In the genomic region with DNA sequence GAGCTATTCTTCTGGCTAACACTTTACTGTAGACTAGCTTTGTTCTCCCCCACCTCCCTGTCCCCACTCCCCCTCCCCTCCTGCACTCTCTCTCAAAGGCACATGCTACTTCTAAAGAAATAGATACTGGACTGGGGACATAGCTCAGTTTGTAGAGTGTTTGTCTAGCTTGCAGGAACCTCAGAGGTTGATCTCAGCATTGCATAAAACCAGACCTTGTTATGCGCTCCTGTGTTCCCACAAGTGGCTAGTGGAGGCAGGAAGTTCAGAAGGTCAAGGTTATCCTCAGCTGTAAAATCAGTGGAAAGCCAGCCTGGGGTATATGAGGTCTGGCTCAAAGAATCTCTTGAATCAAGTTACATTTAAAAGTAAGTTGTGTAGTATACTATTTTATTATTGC, we compare ENCODE assay signal across 20 mouse cellular contexts. TPM values are rescaled to one million over a fixed set of nuclear protein-coding genes. Genes with fewer than 3 reads are reported as not detected.
A peak's percentile ranks its signal among the peaks of the same experiment; 100 is the strongest.
DNase-seq lines count a peak whose midpoint lies in the region; ATAC-seq lines count a peak whose summit lies in the region.
"Had no signal": no experiment of that assay in that cellular context is flagged by ENCODE, and none has a peak within 500 bp of the region (broad histone marks: within the 10 kb centered on the region; RNA-seq: fewer than 3 reads in every experiment).

No protein-coding gene starts in this region.

- H3K4me3 ChIP-seq in heart, embryonic 11.5 days (ENCODE audit: low read depth, low read length): no peak overlapping the region
- H3K4me3 ChIP-seq in liver, embryonic 16.5 days (ENCODE audit: low read depth, low read length): no peak overlapping the region
- H3K4me3 ChIP-seq in embryonic facial prominence, embryonic 10.5 days: no peak overlapping the region
- H3K4me3 ChIP-seq: erythroblast, embryonic 14.5 days; liver, embryonic 15.5 days; stomach, embryonic 15.5 days had no signal

- no peaks in the 10 kb centered on the region for H3K9me3 ChIP-seq in heart, embryonic 11.5 days (replicated peaks; ENCODE audit: control insufficient read depth, low read length)
- no peaks in the 10 kb centered on the region for H3K9me3 ChIP-seq in liver, embryonic 16.5 days (replicated peaks; ENCODE audit: control insufficient read depth, low read length)
- H3K9me3 ChIP-seq in embryonic facial prominence, embryonic 10.5 days: no peaks in the 10 kb centered on the region
- H3K9me3 ChIP-seq: G1E; liver, embryonic 15.5 days; stomach, embryonic 15.5 days had no signal

- peak overlapping the region; percentile 3; the same call in 1 of the 2 replicates for H3K27ac ChIP-seq in heart, embryonic 11.5 days (ENCODE audit: low read depth, low read length)
- no peak overlapping the region for H3K27ac ChIP-seq in liver, embryonic 16.5 days (ENCODE audit: low read length)
- H3K27ac ChIP-seq in embryonic facial prominence, embryonic 10.5 days (replicated peaks): peak overlapping the region; percentile 74; the same call in 1 of the 2 replicates
- H3K27ac ChIP-seq: liver, embryonic 15.5 days; stomach, embryonic 15.5 days had no signal

- ATAC-seq in heart, embryonic 11.5 days (replicated peaks; ENCODE audit: insufficient number of reproducible peaks, low FRiP score, low TSS enrichment): no peak
- ATAC-seq in liver, embryonic 16.5 days (ENCODE audit: low read depth): peak; percentile 32; the same call in 1 of the 2 replicates
- ATAC-seq: forebrain, postnatal 0 days; inflammation-experienced regulatory T-cells, adult 6 months had no signal

- peaks cover 7% of the 10 kb centered on the region for H3K4me1 ChIP-seq in heart, embryonic 11.5 days (ENCODE audit: control insufficient read depth, insufficient read depth, low read length)
- peaks cover 3% of the 10 kb centered on the region; the same call in 1 of the 2 replicates for H3K4me1 ChIP-seq in liver, embryonic 16.5 days (ENCODE audit: control insufficient read depth, low read depth, low read length)
- peaks cover 23% of the 10 kb centered on the region for H3K4me1 ChIP-seq in embryonic facial prominence, embryonic 10.5 days
- H3K4me1 ChIP-seq: stomach, embryonic 15.5 days had no signal

- H3K36me3 ChIP-seq in heart, embryonic 11.5 days (ENCODE audit: control insufficient read depth, insufficient read depth, low read length): no peaks in the 10 kb centered on the region
- H3K36me3 ChIP-seq in liver, embryonic 16.5 days (ENCODE audit: control insufficient read depth, insufficient read depth): no peaks in the 10 kb centered on the region
- H3K36me3 ChIP-seq in embryonic facial prominence, embryonic 10.5 days (replicated peaks): no peaks in the 10 kb centered on the region
- H3K36me3 ChIP-seq: liver, embryonic 15.5 days; stomach, embryonic 15.5 days had no signal

- H3K9ac ChIP-seq in heart, embryonic 11.5 days (ENCODE audit: low read depth, low read length): no peak overlapping the region
- H3K9ac ChIP-seq in liver, embryonic 16.5 days (ENCODE audit: low read depth, low read length): no peak overlapping the region
- H3K9ac ChIP-seq: forebrain, postnatal 0 days; liver, embryonic 15.5 days; stomach, embryonic 15.5 days had no signal

- DNase-seq in heart, adult 11 months: no peak
- no peak for DNase-seq in liver
- DNase-seq in ES-CJ7 (ENCODE audit: low read depth, low spot score): peak; percentile 57
- no peak for DNase-seq in embryonic facial prominence, embryonic 10.5 days (ENCODE audit: low spot score)
- DNase-seq in urinary bladder, postnatal 10 days (ENCODE audit: low spot score): no peak
- DNase-seq: adrenal gland, postnatal 14 days; cerebellum, adult 2 months; forebrain, postnatal 0 days; kidney, postnatal 36 days; right cerebral cortex, adult 18-20 months; spleen, adult 18-20 months; thymus, postnatal 25 days had no signal

- no peak overlapping the region for H3K4me2 ChIP-seq in heart, embryonic 11.5 days
- no peak overlapping the region for H3K4me2 ChIP-seq in liver, embryonic 16.5 days (ENCODE audit: low read depth, low read length)
- H3K4me2 ChIP-seq: liver, embryonic 15.5 days; midbrain, embryonic 11.5 days; stomach, embryonic 15.5 days had no signal

- H3K27me3 ChIP-seq in heart, embryonic 11.5 days (ENCODE audit: control insufficient read depth, insufficient read depth, low read length): no peaks in the 10 kb centered on the region
- no peaks in the 10 kb centered on the region for H3K27me3 ChIP-seq in liver, embryonic 16.5 days (ENCODE audit: control insufficient read depth, insufficient read depth, low read depth, low read length)
- H3K27me3 ChIP-seq in embryonic facial prominence, embryonic 10.5 days (replicated peaks; ENCODE audit: low read depth, poor library complexity, severe bottlenecking): no peaks in the 10 kb centered on the region
- H3K27me3 ChIP-seq: liver, embryonic 15.5 days; stomach, embryonic 15.5 days had no signal

- 37% methylated on average over 1 of the region's 1 CpGs for WGBS in heart, embryonic 11.5 days (ENCODE audit: insufficient replicate concordance)
- WGBS in liver, embryonic 16.5 days (ENCODE audit: insufficient replicate concordance): 61% methylated on average over 1 of the region's 1 CpGs
- 38% methylated on average over 1 of the region's 1 CpGs for WGBS in embryonic facial prominence, embryonic 10.5 days

RNA-seq across cellular contexts. Expression of a gene that starts 36.4 kb away (rescaled TPM):
- polyA plus RNA-seq in heart, embryonic 11.5 days (2014; fragmentation: Nextera tagmentation; extraction: Ambion mirVana): 9.9 and 16.1 TPM in 2 replicates
- polyA plus RNA-seq in liver, embryonic 16.5 days (2015; fragmentation: Nextera tagmentation; extraction: Ambion mirVana): 3.0 and 4.4 TPM in 2 replicates
- polyA plus RNA-seq in embryonic facial prominence, embryonic 10.5 days (2016; fragmentation: Nextera tagmentation; extraction: Ambion mirVana): 13.9 and 14.3 TPM in 2 replicates
